Mouse (Mus musculus) stomach, embryonic 15.5 days (tissue): ENCODE results near the gene Trmt44. TPM values are rescaled to one million over a fixed set of nuclear protein-coding genes. Genes with fewer than 3 reads are reported as not detected.
A peak's percentile ranks its signal among the peaks of the same experiment; 100 is the strongest.

Experiments used
- ATAC-seq: fragments of 200-750 bp; cut with Nextera tagmentation; 2 replicates; pipeline ENCODE4 v1.8.0; 2017; ENCODE audit warnings: low read depth, moderate number of reproducible peaks, moderate TSS enrichment; ENCODE audit not compliant: insufficient read depth, low FRiP score
- H3K27ac ChIP-seq: fragments of 300-500 bp; sonication (generic); 2 replicates; pipeline ENCODE4 v1.5.1; 2015; ENCODE audit warnings: mild to moderate bottlenecking, inconsistent platforms
- H3K27me3 ChIP-seq: fragments of 300-500 bp; sonication (generic); replicated peaks from 2 replicates; pipeline ENCODE4 v1.6.1; 2015; ENCODE audit warnings: inconsistent platforms
- H3K36me3 ChIP-seq: fragments of 300-500 bp; sonication (generic); 2 replicates; pipeline ENCODE4 v1.6.1; 2015; ENCODE audit warnings: inconsistent platforms
- H3K4me1 ChIP-seq: fragments of 300-500 bp; sonication (generic); 2 replicates; pipeline ENCODE4 v1.6.1; 2015; ENCODE audit warnings: inconsistent platforms
- H3K4me2 ChIP-seq: fragments of 300-500 bp; sonication (generic); 2 replicates; pipeline ENCODE4 v1.6.1; 2015; ENCODE audit warnings: mild to moderate bottlenecking, inconsistent platforms
- H3K4me3 ChIP-seq: fragments of 300-500 bp; sonication (generic); replicated peaks from 2 replicates; pipeline ENCODE4 v1.5.1; 2015; ENCODE audit warnings: inconsistent platforms
- H3K9ac ChIP-seq: fragments of 300-500 bp; sonication (generic); 2 replicates; pipeline ENCODE4 v1.6.1; 2015; ENCODE audit warnings: inconsistent platforms
- H3K9me3 ChIP-seq: fragments of 300-500 bp; sonication (generic); 2 replicates; pipeline ENCODE4 v1.6.1; 2016; ENCODE audit warnings: inconsistent platforms
- WGBS: fragments of 180-500 bp; shearing (Covaris S2); methylation state at CpG from one replicate; pipeline ENCODE4 v1.1.7; 2015; 5-methylcytosine and 5-hydroxymethylcytosine counted together
- polyA plus RNA-seq: library from polyadenylated mRNA; unstranded; fragments of >200 nt; fragmentation: Nextera tagmentation; extraction: Ambion mirVana; gene quantifications from 2 replicates; pipeline ENCODE4 v1.2.1, GENCODE M21; 2015

Gene Trmt44
- polyA plus RNA-seq: 7.4 and 7.7 TPM in 2 replicates

- Histone ChIP-seq H3K36me3 (peaks cover 22% of the 10 kb centered on the region), H3K4me2 (peak within 1 kb of the TSS; percentile 90), H3K27ac (peak within 1 kb of the TSS; percentile 84), H3K27me3 (no peaks in the 10 kb centered on the region), H3K9me3 (no peaks in the 10 kb centered on the region), H3K4me1 (peaks cover 6% of the 10 kb centered on the region), H3K9ac (peak within 1 kb of the TSS; percentile 93), H3K4me3 (peak within 1 kb of the TSS; percentile 98)
- 4% methylated on average over 56 of the region's 56 CpGs for WGBS
- ATAC-seq: peak; percentile 93
Observed at GRCm38 (mm10) chr5:35574653-35575599, at the start of gene Trmt44. Gene Trmt44 (minus strand): TSS chr5:35575070.

- Histone ChIP-seq H3K4me1 (peaks cover 19% of the 10 kb centered on the region; the same call in 1 of the 2 replicates), H3K27me3 (no peaks in the 10 kb centered on the region), H3K4me2 (no peak overlapping the region), H3K4me3 (no peak overlapping the region), H3K9ac (no peak overlapping the region), H3K9me3 (no peaks in the 10 kb centered on the region), H3K36me3 (no peaks in the 10 kb centered on the region), H3K27ac (peak overlapping the region; percentile 31; the same call in 1 of the 2 replicates)
- no peak for ATAC-seq
Observed at GRCm38 (mm10) chr5:35623831-35624230, 49.0 kb upstream of the Trmt44 start.

GRCm38 (mm10) chr5:35621114-35621513, 46.2 kb upstream of the Trmt44 start:
- H3K4me3 ChIP-seq: no peak overlapping the region
- peaks cover 14% of the 10 kb centered on the region; the same call in 1 of the 2 replicates for H3K4me1 ChIP-seq
- no peak overlapping the region for H3K4me2 ChIP-seq
- no peak for ATAC-seq
- no peaks in the 10 kb centered on the region for H3K36me3 ChIP-seq
- H3K27me3 ChIP-seq: no peaks in the 10 kb centered on the region
- H3K9me3 ChIP-seq: no peaks in the 10 kb centered on the region
- H3K9ac ChIP-seq: no peak overlapping the region
- 37% methylated on average over 4 of the region's 4 CpGs for WGBS
- H3K27ac ChIP-seq: no peak overlapping the region

GRCm38 (mm10) chr5:35616943-35617342, 42.1 kb upstream of the Trmt44 start:
- H3K36me3 ChIP-seq: no peaks in the 10 kb centered on the region
- H3K4me2 ChIP-seq: no peak overlapping the region
- no peak overlapping the region for H3K27ac ChIP-seq
- no peaks in the 10 kb centered on the region; the same call in 1 of the 2 replicates for H3K4me1 ChIP-seq
- 47% methylated on average over 5 of the region's 5 CpGs for WGBS
- no peak overlapping the region for H3K9ac ChIP-seq
- no peak overlapping the region for H3K4me3 ChIP-seq
- H3K9me3 ChIP-seq: no peaks in the 10 kb centered on the region
- no peak for ATAC-seq
- no peaks in the 10 kb centered on the region for H3K27me3 ChIP-seq

- no peak overlapping the region for H3K27ac ChIP-seq
- no peaks in the 10 kb centered on the region for H3K36me3 ChIP-seq
- no peaks in the 10 kb centered on the region for H3K27me3 ChIP-seq
- no peak for ATAC-seq
- 85% methylated on average over 8 of the region's 8 CpGs for WGBS
- no peak overlapping the region for H3K4me3 ChIP-seq
- H3K4me1 ChIP-seq: peaks cover 14% of the 10 kb centered on the region
- no peaks in the 10 kb centered on the region for H3K9me3 ChIP-seq
- H3K9ac ChIP-seq: no peak overlapping the region
- no peak overlapping the region for H3K4me2 ChIP-seq
Observed at GRCm38 (mm10) chr5:35612722-35613121, 37.9 kb upstream of the Trmt44 start.

- Histone ChIP-seq H3K36me3 (no peaks in the 10 kb centered on the region), H3K9ac (no peak overlapping the region), H3K9me3 (no peaks in the 10 kb centered on the region), H3K4me3 (no peak overlapping the region), H3K4me2 (no peak overlapping the region), H3K27me3 (no peaks in the 10 kb centered on the region), H3K27ac (no peak overlapping the region), H3K4me1 (peaks cover 14% of the 10 kb centered on the region)
- 84% methylated on average over 11 of the region's 11 CpGs for WGBS
- no peak for ATAC-seq
Observed at GRCm38 (mm10) chr5:35611900-35612299, 37.0 kb upstream of the Trmt44 start.

- H3K9ac ChIP-seq: no peak overlapping the region
Observed at GRCm38 (mm10) chr5:35611170-35611569, 36.3 kb upstream of the Trmt44 start.

GRCm38 (mm10) chr5:35610381-35610780, 35.5 kb upstream of the Trmt44 start:
- WGBS: 91% methylated on average over 7 of the region's 7 CpGs
- Histone ChIP-seq H3K36me3 (no peaks in the 10 kb centered on the region), H3K9ac (no peak overlapping the region), H3K9me3 (no peaks in the 10 kb centered on the region), H3K27ac (no peak overlapping the region), H3K27me3 (no peaks in the 10 kb centered on the region), H3K4me1 (peaks cover 14% of the 10 kb centered on the region), H3K4me2 (no peak overlapping the region), H3K4me3 (no peak overlapping the region)
- no peak for ATAC-seq

More at GRCm38 (mm10) chr5:35611170-35611569, 36.3 kb upstream of the Trmt44 start:
- Histone ChIP-seq H3K27me3 (no peaks in the 10 kb centered on the region), H3K4me3 (no peak overlapping the region), H3K27ac (no peak overlapping the region), H3K36me3 (no peaks in the 10 kb centered on the region), H3K9me3 (no peaks in the 10 kb centered on the region), H3K4me2 (no peak overlapping the region), H3K4me1 (peaks cover 14% of the 10 kb centered on the region)
- WGBS: 89% methylated on average over 9 of the region's 9 CpGs
- no peak for ATAC-seq

GRCm38 (mm10) chr5:35609971-35610370, 35.1 kb upstream of the Trmt44 start:
- Histone ChIP-seq H3K4me2 (no peak overlapping the region), H3K4me3 (no peak overlapping the region), H3K4me1 (peaks cover 14% of the 10 kb centered on the region), H3K27me3 (no peaks in the 10 kb centered on the region), H3K9me3 (no peaks in the 10 kb centered on the region), H3K9ac (no peak overlapping the region), H3K36me3 (no peaks in the 10 kb centered on the region), H3K27ac (no peak overlapping the region)
- ATAC-seq: no peak
- WGBS: 59% methylated on average over 2 of the region's 2 CpGs

- Histone ChIP-seq H3K4me2 (no peak overlapping the region; the same call in 1 of the 2 replicates), H3K4me3 (no peak overlapping the region), H3K27me3 (no peaks in the 10 kb centered on the region), H3K9me3 (no peaks in the 10 kb centered on the region), H3K9ac (no peak overlapping the region), H3K27ac (no peak overlapping the region), H3K36me3 (no peaks in the 10 kb centered on the region), H3K4me1 (peaks cover 14% of the 10 kb centered on the region)
- WGBS: 22% methylated on average over 12 of the region's 12 CpGs
- peak; percentile 44; the same call in 1 of the 2 replicates for ATAC-seq
Observed at GRCm38 (mm10) chr5:35609381-35609780, 34.5 kb upstream of the Trmt44 start.

- H3K9ac ChIP-seq: no peak overlapping the region
- no peaks in the 10 kb centered on the region for H3K9me3 ChIP-seq
- H3K27ac ChIP-seq: no peak overlapping the region
- 70% methylated on average over 5 of the region's 5 CpGs for WGBS
- no peaks in the 10 kb centered on the region for H3K36me3 ChIP-seq
- H3K4me3 ChIP-seq: no peak overlapping the region
- H3K4me1 ChIP-seq: peaks cover 14% of the 10 kb centered on the region
- no peaks in the 10 kb centered on the region for H3K27me3 ChIP-seq
- no peak for ATAC-seq
- H3K4me2 ChIP-seq: no peak overlapping the region
Observed at GRCm38 (mm10) chr5:35608559-35608958, 33.7 kb upstream of the Trmt44 start.

- Histone ChIP-seq H3K4me1 (peaks cover 14% of the 10 kb centered on the region), H3K27me3 (no peaks in the 10 kb centered on the region), H3K27ac (no peak overlapping the region), H3K9me3 (no peaks in the 10 kb centered on the region), H3K36me3 (0 out of 2 replicates have a peak, but pooled peaks cover 3% of the 10 kb centered on the region), H3K9ac (no peak overlapping the region), H3K4me2 (no peak overlapping the region), H3K4me3 (no peak overlapping the region)
- 76% methylated on average over 6 of the region's 7 CpGs for WGBS
- ATAC-seq: peak; percentile 28; the same call in 1 of the 2 replicates
Observed at GRCm38 (mm10) chr5:35607784-35608183, 32.9 kb upstream of the Trmt44 start.
